Mouse (Mus musculus) gastrocnemius, postnatal 10 days (tissue): ENCODE measurements around the gene Olfr58. TPM values are rescaled to one million over a fixed set of nuclear protein-coding genes. Genes with fewer than 3 reads are reported as not detected.
"Not testable (repeated sequence)": the region's sequence is repeated elsewhere in the genome, so short reads cannot be mapped to it uniquely, and the experiment has no call there.

Experiments
- DNase-seq: peaks from one replicate; pipeline ENCODE4 v3.0.0; 2021; ENCODE audit warnings: mixed read lengths
- long read RNA-seq, 2 experiments: library from polyadenylated mRNA; stranded (forward); transcript quantifications; one replicate each; pipeline ENCODE4 v2.0.0; 2021
- total RNA-seq, 2 experiments: library from RNA; stranded (reverse); gene quantifications; 2 replicates each; pipeline ENCODE4 v1.2.3; 2021

Gene Olfr58
- not detected for total RNA-seq
- long read RNA-seq, experiment 1 = 0 reads
- long read RNA-seq, experiment 2 = 0 reads

- no peak for DNase-seq
Observed at GRCm38 (mm10) chr9:19779983-19780382, at the start of gene Olfr58. TSS of gene Olfr58 (plus strand) at chr9:19780283.

GRCm38 (mm10) chr9:19769136-19769535, 10.9 kb upstream of the Olfr58 start:
- no peak for DNase-seq

GRCm38 (mm10) chr9:19769701-19770100, 10.4 kb upstream of the Olfr58 start:
- no peak for DNase-seq

- no peak for DNase-seq
Observed at GRCm38 (mm10) chr9:19803000-19803399, 22.9 kb downstream of the Olfr58 start.

GRCm38 (mm10) chr9:19804606-19805005, 24.5 kb downstream of the Olfr58 start, which contains the start of gene Olfr859:
TSS of gene Olfr859 (plus strand) at chr9:19804906.
- not testable (repeated sequence) for DNase-seq

Other genes with a start within 250 kb of the Olfr58 start
- gene Olfr853, start 239.2 kb upstream of the Olfr58 start, total RNA-seq = not detected
- gene Olfr854, start 212.9 kb upstream of the Olfr58 start, total RNA-seq = not detected
- not detected for gene Olfr855, start 197.7 kb upstream of the Olfr58 start, total RNA-seq
- 10 to 100 TPM; 10.8 to 13.3 TPM for gene Zfp317, start 158.2 kb upstream of the Olfr58 start, total RNA-seq
- not detected for gene Olfr857, start 70.8 kb upstream of the Olfr58 start, total RNA-seq
- gene Olfr859, start 24.6 kb downstream of the Olfr58 start, total RNA-seq = not detected
- gene Olfr860, start 69.5 kb downstream of the Olfr58 start, total RNA-seq = not detected
- gene Olfr862, start 107.7 kb downstream of the Olfr58 start, total RNA-seq = not detected
- not detected for gene Olfr77, start 136.6 kb downstream of the Olfr58 start, total RNA-seq
- not detected for gene Olfr866, start 247.8 kb downstream of the Olfr58 start, total RNA-seq